Mouse (Mus musculus): ENCODE results near the gene Smim27. TPM values are rescaled to one million over a fixed set of nuclear protein-coding genes. Genes with fewer than 3 reads are reported as not detected.

Smim27 gene
- polyA plus RNA-seq, 1 experiment = 29.1 TPM

Other genes starting within 250 kb of the Smim27 start
- gene Aco1, start 126.5 kb upstream of the Smim27 start, polyA plus RNA-seq (2012; rRNA removed) = 143 and 158 TPM in 2 replicates
- 13.0 and 15.0 TPM in 2 replicates for gene Ddx58, start 29.8 kb upstream of the Smim27 start, polyA plus RNA-seq (2012; rRNA removed)
- gene Topors, start 271 bp downstream of the Smim27 start, polyA plus RNA-seq (2012; rRNA removed) = 4.1 and 6.7 TPM in 2 replicates
- 85.4 and 99.4 TPM in 2 replicates for gene Ndufb6, start 9.8 kb downstream of the Smim27 start, polyA plus RNA-seq (2012; rRNA removed)
- gene Tmem215, start 202.6 kb downstream of the Smim27 start, polyA plus RNA-seq (2012; rRNA removed) = 0.08 TPM in 1 of 2 replicates, not detected in the other

Data from gonadal fat pad, adult 2 months (tissue).